Mouse (Mus musculus) MEL (cell line): Measurements from ENCODE around the gene Prph2. TPM values are rescaled to one million over a fixed set of nuclear protein-coding genes. Genes with fewer than 3 reads are reported as not detected.

Source experiments
- DNase-seq: peaks from one replicate; pipeline ENCODE4 v3.0.0; 2011; ENCODE audit warnings: low read depth, low spot score
- H3K27ac ChIP-seq: 2 replicates; pipeline ENCODE4 v1.5.1; 2012; ENCODE audit warnings: low read depth, mild to moderate bottlenecking, control low read depth, low read length, moderate library complexity; ENCODE audit not compliant: control insufficient read depth
- H3K27me3 ChIP-seq, 2 experiments: fragments of 150-350 bp in 1 of 2; sonication (generic) in 1 of 2; 2 replicates each; pipeline ENCODE4 v1.6.1; 2012; ENCODE audit warnings: low read length in 2 of 2, mild to moderate bottlenecking in 2 of 2, improper control_type of control experiment in 1 of 2, moderate library complexity in 1 of 2; ENCODE audit not compliant: insufficient read depth in 2 of 2, control insufficient read depth in 1 of 2
- H3K36me3 ChIP-seq, 2 experiments: 2 replicates each; pipeline ENCODE4 v1.6.1; 2012 to 2014; ENCODE audit warnings: low read length in 2 of 2, improper control_type of control experiment in 1 of 2, inconsistent platforms in 1 of 2, mild to moderate bottlenecking in 1 of 2; ENCODE audit not compliant: insufficient read depth in 2 of 2, control insufficient read depth in 1 of 2
- H3K4me1 ChIP-seq, 2 experiments: fragments of 150-350 bp in 1 of 2; sonication (generic) in 1 of 2; 2 replicates each; pipeline ENCODE4 v1.6.1; 2012; ENCODE audit warnings: low read length in 2 of 2, improper control_type of control experiment in 1 of 2, mild to moderate bottlenecking in 1 of 2; ENCODE audit not compliant: insufficient read depth in 2 of 2, control insufficient read depth in 1 of 2
- H3K4me3 ChIP-seq, 2 experiments: fragments of 150-350 bp in 1 of 2; sonication (generic) in 1 of 2; 2 replicates each; pipeline ENCODE4 v1.5.1; 2012; ENCODE audit warnings: low read depth in 2 of 2, low read length in 2 of 2, mild to moderate bottlenecking in 2 of 2, moderate library complexity in 2 of 2, control low read depth in 1 of 2, improper control_type of control experiment in 1 of 2; ENCODE audit not compliant: control insufficient read depth in 1 of 2, insufficient read depth in 1 of 2
- H3K79me2 ChIP-seq: 2 replicates; pipeline ENCODE4 v1.6.1; 2012; ENCODE audit warnings: mild to moderate bottlenecking, low read length, moderate library complexity; ENCODE audit not compliant: control insufficient read depth, poor library complexity, insufficient read depth
- H3K9ac ChIP-seq: 2 replicates; pipeline ENCODE4 v1.6.1; 2012; ENCODE audit warnings: low read depth, mild to moderate bottlenecking, control low read depth, low read length, moderate library complexity; ENCODE audit not compliant: control insufficient read depth, poor library complexity, severe bottlenecking
- H3K9me3 ChIP-seq: fragments of 150-350 bp; sonication (generic); replicated peaks from 2 replicates; pipeline ENCODE4 v1.6.1; 2012; ENCODE audit warnings: mild to moderate bottlenecking, low read length, improper control_type of control experiment, moderate library complexity; ENCODE audit not compliant: insufficient read depth
- BHLHE40 ChIP-seq: IDR thresholded peaks from 2 replicates; pipeline ENCODE4 v1.6.1; 2012; ENCODE audit warnings: low read depth, mild to moderate bottlenecking, inconsistent platforms, low read length, improper control_type of control experiment, borderline replicate concordance
- CHD1 ChIP-seq: IDR thresholded peaks from 2 replicates; pipeline ENCODE4 v1.6.1; 2012; ENCODE audit warnings: low read depth, mild to moderate bottlenecking, inconsistent platforms, low read length, improper control_type of control experiment
- E2F4 ChIP-seq: IDR thresholded peaks from 2 replicates; pipeline ENCODE4 v1.6.1; 2011; ENCODE audit warnings: low read depth, low read length, improper control_type of control experiment, borderline replicate concordance
- EP300 ChIP-seq, 2 experiments: IDR thresholded peaks; 2 replicates each; pipeline ENCODE4 v1.6.1; 2011; ENCODE audit warnings: improper control_type of control experiment in 2 of 2, low read length in 2 of 2, low read depth in 1 of 2, mild to moderate bottlenecking in 1 of 2
- ETS1 ChIP-seq: IDR thresholded peaks from 2 replicates; pipeline ENCODE4 v1.6.1; 2012; ENCODE audit warnings: low read depth, mild to moderate bottlenecking, inconsistent platforms, low read length, improper control_type of control experiment, moderate library complexity
- GATA1 ChIP-seq: IDR thresholded peaks from 2 replicates; pipeline ENCODE4 v1.6.1; 2011; ENCODE audit warnings: low read depth, low read length, improper control_type of control experiment
- HCFC1 ChIP-seq: IDR thresholded peaks from 2 replicates; pipeline ENCODE4 v1.6.1; 2012; ENCODE audit warnings: low read depth, mild to moderate bottlenecking, inconsistent platforms, low read length, improper control_type of control experiment, moderate library complexity
- JUND ChIP-seq: IDR thresholded peaks from 2 replicates; pipeline ENCODE4 v1.6.1; 2011; ENCODE audit warnings: low read depth, mild to moderate bottlenecking, improper control_type of control experiment, low read length
- MAFK ChIP-seq: IDR thresholded peaks from 2 replicates; pipeline ENCODE4 v1.6.1; 2011; ENCODE audit warnings: low read depth, mild to moderate bottlenecking, low read length, improper control_type of control experiment, borderline replicate concordance
- MAX ChIP-seq: IDR thresholded peaks from 2 replicates; pipeline ENCODE4 v1.6.1; 2011; ENCODE audit warnings: low read length, improper control_type of control experiment
- MAZ ChIP-seq: IDR thresholded peaks from 2 replicates; pipeline ENCODE4 v1.6.1; 2012; ENCODE audit warnings: low read depth, mild to moderate bottlenecking, inconsistent platforms, low read length, improper control_type of control experiment
- MEF2A ChIP-seq: IDR thresholded peaks from 2 replicates; pipeline ENCODE4 v1.6.1; 2014; ENCODE audit warnings: low read depth, mild to moderate bottlenecking, inconsistent platforms, low read length, improper control_type of control experiment; ENCODE audit not compliant: poor library complexity, insufficient replicate concordance, severe bottlenecking; ENCODE audit errors: extremely low read depth
- MXI1 ChIP-seq: IDR thresholded peaks from 2 replicates; pipeline ENCODE4 v1.6.1; 2011; ENCODE audit warnings: mild to moderate bottlenecking, low read depth, low read length, improper control_type of control experiment
- MYB ChIP-seq: IDR thresholded peaks from 2 replicates; pipeline ENCODE4 v1.6.1; 2011; ENCODE audit warnings: mild to moderate bottlenecking, low read depth, low read length, improper control_type of control experiment
- NELFE ChIP-seq: IDR thresholded peaks from 2 replicates; pipeline ENCODE4 v1.6.1; 2011; ENCODE audit warnings: low read depth, low read length, improper control_type of control experiment
- NRF1 ChIP-seq: IDR thresholded peaks from 2 replicates; pipeline ENCODE4 v1.6.1; 2014; ENCODE audit warnings: low read depth, mild to moderate bottlenecking, inconsistent platforms, low read length, improper control_type of control experiment, moderate library complexity; ENCODE audit not compliant: poor library complexity, insufficient read depth, severe bottlenecking
- POLR2AphosphoS2 ChIP-seq: IDR thresholded peaks from 2 replicates; pipeline ENCODE4 v1.6.1; 2011; ENCODE audit warnings: low read length, improper control_type of control experiment
- POLR2AphosphoS5 ChIP-seq: IDR thresholded peaks from 2 replicates; pipeline ENCODE4 v1.6.1; 2012; ENCODE audit warnings: low read depth, borderline replicate concordance, mild to moderate bottlenecking, inconsistent platforms, low read length, moderate library complexity, mixed read lengths
- RAD21 ChIP-seq: IDR thresholded peaks from 2 replicates; pipeline ENCODE4 v1.6.1; 2011; ENCODE audit warnings: mild to moderate bottlenecking, low read depth, low read length, improper control_type of control experiment
- RCOR1 ChIP-seq: IDR thresholded peaks from 2 replicates; pipeline ENCODE4 v1.6.1; 2012; ENCODE audit warnings: low read depth, mild to moderate bottlenecking, inconsistent platforms, low read length, improper control_type of control experiment
- SIN3A ChIP-seq: IDR thresholded peaks from 2 replicates; pipeline ENCODE4 v1.6.1; 2012; ENCODE audit warnings: low read length, improper control_type of control experiment, inconsistent platforms
- SMC3 ChIP-seq: IDR thresholded peaks from 2 replicates; pipeline ENCODE4 v1.6.1; 2011; ENCODE audit warnings: low read depth, low read length, improper control_type of control experiment
- UBTF ChIP-seq: IDR thresholded peaks from 2 replicates; pipeline ENCODE4 v1.6.1; 2012; ENCODE audit warnings: low read depth, mild to moderate bottlenecking, inconsistent platforms, low read length, improper control_type of control experiment, moderate library complexity, borderline replicate concordance; ENCODE audit not compliant: insufficient read depth
- USF1 ChIP-seq: IDR thresholded peaks from 2 replicates; pipeline ENCODE4 v1.6.1; 2014; ENCODE audit warnings: low read depth, mild to moderate bottlenecking, inconsistent platforms, low read length, improper control_type of control experiment, moderate library complexity
- ZC3H11A ChIP-seq: IDR thresholded peaks from 2 replicates; pipeline ENCODE4 v1.6.1; 2012; ENCODE audit warnings: low read depth, mild to moderate bottlenecking, inconsistent platforms, low read length, improper control_type of control experiment
- polyA plus RNA-seq, 2 experiments: library from polyadenylated mRNA; stranded (reverse) in 1 of 2; unstranded in 1 of 2; fragments of >175 nt in 1 of 2; fragments of >200 nt in 1 of 2; gene quantifications; 2 replicates each; pipeline versions ENCODE4 v1.2.1 to v1.2.4; 2012; ENCODE audit warnings: low replicate concordance in 2 of 2, low read depth in 1 of 2; ENCODE audit not compliant: insufficient read length in 2 of 2, insufficient read depth in 1 of 2, missing spikeins in 1 of 2
- total RNA-seq: library from RNA; depleted of rRNA; stranded (reverse); fragments of 300-350 nt; gene quantifications from 2 replicates; pipeline ENCODE4 v1.2.3, GENCODE M21; 2012

Prph2 gene
- total and polyA plus RNA-seq, 3 experiments, result not detected

GRCm38 (mm10) chr17:46881728-46882127, 28.5 kb upstream of the Prph2 start:
- Histone ChIP-seq H3K9ac (no peak overlapping the region), H3K27me3 (no peaks in the 10 kb centered on the region), H3K9me3 (no peaks in the 10 kb centered on the region), H3K79me2 (no peaks in the 10 kb centered on the region; the same call in 1 of the 2 replicates), H3K36me3 (peaks cover 0 to 24% of the 10 kb centered on the region in 2 experiments; a peak in 2 of 4 replicates), H3K4me3 (no peak overlapping the region), H3K27ac (no peak overlapping the region), H3K4me1 (peaks cover 12 to 54% of the 10 kb centered on the region in 2 experiments)
- TF ChIP-seq POLR2AphosphoS5, result no peak
- TF ChIP-seq MAZ, result no peak
- TF ChIP-seq ETS1, result no peak
- no peak for TF ChIP-seq JUND
- TF ChIP-seq E2F4, result no peak
- TF ChIP-seq MAFK, result no peak
- no peak for TF ChIP-seq NELFE
- no peak for TF ChIP-seq EP300 (IDR thresholded peaks at IDR 0.05; ENCODE audit: low read depth in 1 of 2, low read length in 2 of 2)
- no peak for TF ChIP-seq ZC3H11A
- no peak for DNase-seq

- Histone ChIP-seq H3K36me3 (peaks cover 0 to 27% of the 10 kb centered on the region in 2 experiments; a peak in 2 of 4 replicates), H3K27me3 (no peaks in the 10 kb centered on the region), H3K9me3 (no peaks in the 10 kb centered on the region), H3K9ac (no peak overlapping the region), H3K4me3 (no peak overlapping the region), H3K79me2 (no peaks in the 10 kb centered on the region; the same call in 1 of the 2 replicates), H3K4me1 (peaks cover 14 to 57% of the 10 kb centered on the region in 2 experiments), H3K27ac (no peak overlapping the region)
- no peak for DNase-seq
- TF ChIP-seq SMC3 (no peak), RCOR1 (no peak), GATA1 (no peak), POLR2AphosphoS2 (no peak), MYB (no peak), MAZ (no peak), MAFK (no peak), UBTF (no peak), CHD1 (no peak), NRF1 (no peak), SIN3A (no peak), HCFC1 (no peak), POLR2AphosphoS5 (no peak), RAD21 (no peak), MXI1 (no peak), USF1 (no peak), BHLHE40 (no peak), MAX (no peak), MEF2A (no peak)
Observed at GRCm38 (mm10) chr17:46883107-46883506, 27.2 kb upstream of the Prph2 start.
